Comparison of ENCODE assay signal across 23 mouse cellular contexts in the genomic region with DNA sequence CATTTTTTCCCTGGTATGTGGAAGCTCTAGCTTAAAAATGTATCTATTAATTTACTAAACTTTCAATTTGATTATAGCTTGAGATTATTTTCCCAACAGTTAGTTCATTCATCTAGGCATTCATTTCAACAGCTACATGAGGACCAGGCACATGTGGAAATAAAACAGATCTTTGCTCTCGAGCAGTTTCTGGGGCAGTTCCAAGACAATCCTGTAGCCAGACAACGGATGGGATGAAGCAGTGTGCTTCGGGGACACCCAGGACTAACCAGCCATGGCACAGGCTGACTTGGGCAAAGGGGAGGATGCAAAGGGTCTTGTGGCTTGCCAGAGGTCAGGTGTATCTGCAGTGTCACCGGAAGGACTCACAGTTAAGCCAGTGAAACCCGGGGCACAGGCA.
DNase-seq lines count a peak whose midpoint lies in the region; ATAC-seq lines count a peak whose summit lies in the region.
"Had no signal": no experiment of that assay in that cellular context is flagged by ENCODE, and none has a peak within 500 bp of the region (broad histone marks: within the 10 kb centered on the region; RNA-seq: fewer than 3 reads in every experiment).

No protein-coding gene starts in this region.

- no peaks in the 10 kb centered on the region for H3K27me3 ChIP-seq in heart, embryonic 12.5 days (replicated peaks)
- no peaks in the 10 kb centered on the region for H3K27me3 ChIP-seq in midbrain, embryonic 11.5 days (ENCODE audit: control insufficient read depth, insufficient read depth, low read length)
- no peaks in the 10 kb centered on the region for H3K27me3 ChIP-seq in midbrain, embryonic 15.5 days (replicated peaks)
- H3K27me3 ChIP-seq: embryonic facial prominence, embryonic 13.5 days; embryonic facial prominence, embryonic 15.5 days; forebrain, embryonic 12.5 days; Patski had no signal

- no peak overlapping the region for H3K4me2 ChIP-seq in heart, embryonic 12.5 days
- no peak overlapping the region for H3K4me2 ChIP-seq in midbrain, embryonic 11.5 days
- H3K4me2 ChIP-seq in midbrain, embryonic 15.5 days: no peak overlapping the region
- H3K4me2 ChIP-seq: embryonic facial prominence, embryonic 13.5 days; embryonic facial prominence, embryonic 15.5 days; forebrain, embryonic 12.5 days had no signal

- no peak overlapping the region for H3K9ac ChIP-seq in heart, embryonic 12.5 days
- H3K9ac ChIP-seq in midbrain, embryonic 11.5 days (ENCODE audit: low read length): no peak overlapping the region
- H3K9ac ChIP-seq in midbrain, embryonic 15.5 days: no peak overlapping the region
- H3K9ac ChIP-seq: embryonic facial prominence, embryonic 13.5 days; embryonic facial prominence, embryonic 15.5 days; forebrain, embryonic 12.5 days had no signal

- no peak for ATAC-seq in heart, embryonic 12.5 days (ENCODE audit: insufficient number of reproducible peaks, low FRiP score)
- ATAC-seq in midbrain, embryonic 11.5 days (ENCODE audit: low FRiP score): no peak
- ATAC-seq in midbrain, embryonic 15.5 days (replicated peaks): no peak
- ATAC-seq: activated CD4-positive, CD25-positive, alpha-beta regulatory T cell, adult 4 months; forebrain, embryonic 14.5 days; forebrain, embryonic 16.5 days; Patski had no signal

- H3K4me1 ChIP-seq in heart, embryonic 12.5 days (replicated peaks): peaks cover 10% of the 10 kb centered on the region
- no peaks in the 10 kb centered on the region for H3K4me1 ChIP-seq in midbrain, embryonic 11.5 days (ENCODE audit: control insufficient read depth, insufficient read depth, low read length)
- peaks cover 10% of the 10 kb centered on the region for H3K4me1 ChIP-seq in midbrain, embryonic 15.5 days
- H3K4me1 ChIP-seq: forebrain, embryonic 10.5 days; forebrain, embryonic 12.5 days had no signal

- H3K27ac ChIP-seq in heart, embryonic 12.5 days (ENCODE audit: poor library complexity, severe bottlenecking): no peak overlapping the region
- no peak overlapping the region for H3K27ac ChIP-seq in midbrain, embryonic 11.5 days (ENCODE audit: low read depth, low read length)
- H3K27ac ChIP-seq in midbrain, embryonic 15.5 days: no peak overlapping the region
- H3K27ac ChIP-seq: embryonic facial prominence, embryonic 13.5 days; embryonic facial prominence, embryonic 15.5 days; forebrain, embryonic 10.5 days; forebrain, embryonic 12.5 days had no signal

- H3K9me3 ChIP-seq in heart, embryonic 12.5 days (replicated peaks): no peaks in the 10 kb centered on the region
- no peaks in the 10 kb centered on the region for H3K9me3 ChIP-seq in midbrain, embryonic 11.5 days (ENCODE audit: control insufficient read depth, low read length)
- no peaks in the 10 kb centered on the region for H3K9me3 ChIP-seq in midbrain, embryonic 15.5 days
- H3K9me3 ChIP-seq: embryonic facial prominence, embryonic 13.5 days; embryonic facial prominence, embryonic 15.5 days; forebrain, embryonic 10.5 days; forebrain, embryonic 12.5 days had no signal

- H3K36me3 ChIP-seq in heart, embryonic 12.5 days: peaks cover 3% of the 10 kb centered on the region; the same call in 1 of the 2 replicates
- peaks cover 3% of the 10 kb centered on the region; the same call in 1 of the 2 replicates for H3K36me3 ChIP-seq in midbrain, embryonic 11.5 days (ENCODE audit: control insufficient read depth, insufficient read depth, low read length)
- H3K36me3 ChIP-seq in midbrain, embryonic 15.5 days (replicated peaks): no peaks in the 10 kb centered on the region

- H3K4me3 ChIP-seq in heart, embryonic 12.5 days: no peak overlapping the region
- H3K4me3 ChIP-seq in midbrain, embryonic 11.5 days (ENCODE audit: low read depth, low read length): no peak overlapping the region
- H3K4me3 ChIP-seq in midbrain, embryonic 15.5 days: no peak overlapping the region
- H3K4me3 ChIP-seq: embryonic facial prominence, embryonic 13.5 days; embryonic facial prominence, embryonic 15.5 days; erythroblast, embryonic 14.5 days; forebrain, embryonic 10.5 days; forebrain, embryonic 12.5 days had no signal

- peak; percentile 37 for DNase-seq in heart, postnatal 4 days
- DNase-seq in midbrain, embryonic 11.5 days (ENCODE audit: low spot score, missing footprints): peak; percentile 75
- no peak for DNase-seq in cerebellum, postnatal 14 days
- DNase-seq: adrenal gland, adult 8-10 months; adrenal gland, postnatal 14 days; adrenal gland, postnatal 36 days; cerebellum, adult 11-12 months; cerebellum, adult 2 months; cerebellum, adult 9-10 months; cerebellum, postnatal 10 days; cerebellum, postnatal 36 days; embryo, embryonic 11 days had no signal

- 72% methylated on average over 5 of the region's 5 CpGs for WGBS in heart, embryonic 12.5 days
- 95% methylated on average over 5 of the region's 5 CpGs for WGBS in midbrain, embryonic 11.5 days
- WGBS in midbrain, embryonic 15.5 days: 87% methylated on average over 5 of the region's 5 CpGs

Comparison
In these comparisons a context has a peak if more than half of its experiments do, and no peak if none do; other contexts are left out.
1. DNase-seq: peak in heart, postnatal 4 days (single experiment) and midbrain, embryonic 11.5 days (single experiment); none in cerebellum, postnatal 14 days (0 of 2).